9 mouse cellular contexts compared by ENCODE assay signal in genomic region chr2:33444358-33444757, GRCm38 (mm10). TPM values are rescaled to one million over a fixed set of nuclear protein-coding genes. Genes with fewer than 3 reads are reported as not detected.
DNase-seq lines count a peak whose midpoint lies in the region; ATAC-seq and TF ChIP-seq lines count a peak whose summit lies in the region.
"Had no signal": no experiment of that assay in that cellular context is flagged by ENCODE, and none has a peak within 500 bp of the region (broad histone marks: within the 10 kb centered on the region; RNA-seq: fewer than 3 reads in every experiment).

No protein-coding gene starts in this region.

- no peaks in the 10 kb centered on the region for H3K79me2 ChIP-seq in myocyte (ENCODE audit: control insufficient read depth, insufficient read depth)

- H3K9me3 ChIP-seq in midbrain, embryonic 13.5 days: no peaks in the 10 kb centered on the region
- no peaks in the 10 kb centered on the region for H3K9me3 ChIP-seq in midbrain, embryonic 11.5 days (ENCODE audit: control insufficient read depth, low read length)
- H3K9me3 ChIP-seq: liver, embryonic 15.5 days had no signal

- 43% methylated on average over 5 of the region's 5 CpGs for WGBS in midbrain, embryonic 13.5 days
- 57% methylated on average over 5 of the region's 5 CpGs for WGBS in midbrain, embryonic 11.5 days

- DNase-seq in midbrain, embryonic 11.5 days (ENCODE audit: low spot score, missing footprints): no peak
- peak; percentile 81 for DNase-seq in cerebellum, adult 9-10 months
- peak; percentile 86 for DNase-seq in heart, adult 8-10 months (ENCODE audit: low spot score)
- peak; percentile 73 to 79 for DNase-seq in layer of hippocampus, adult 8-10 months (ENCODE audit: low spot score in 2 of 2)
- DNase-seq in natural killer cell, adult 2 months (ENCODE audit: low spot score in 2 of 2): no peak
- DNase-seq in T-cell, adult 2 months (ENCODE audit: low spot score): no peak

- no peak overlapping the region for H3K4me3 ChIP-seq in midbrain, embryonic 13.5 days (replicated peaks)
- H3K4me3 ChIP-seq in midbrain, embryonic 11.5 days (ENCODE audit: low read depth, low read length): no peak overlapping the region
- H3K4me3 ChIP-seq in myocyte: no peak overlapping the region
- H3K4me3 ChIP-seq: liver, embryonic 15.5 days had no signal

- H3ac ChIP-seq in myocyte (ENCODE audit: control insufficient read depth, insufficient read length): no peak overlapping the region

- H3K9ac ChIP-seq in midbrain, embryonic 13.5 days (replicated peaks): no peak overlapping the region
- H3K9ac ChIP-seq in midbrain, embryonic 11.5 days (ENCODE audit: low read length): no peak overlapping the region
- H3K9ac ChIP-seq: liver, embryonic 15.5 days had no signal

- H3K27ac ChIP-seq in midbrain, embryonic 13.5 days: no peak overlapping the region
- no peak overlapping the region for H3K27ac ChIP-seq in midbrain, embryonic 11.5 days (ENCODE audit: low read depth, low read length)
- H3K27ac ChIP-seq: liver, embryonic 15.5 days had no signal

- 0 out of 2 replicates have a peak, but pooled peaks cover 4% of the 10 kb centered on the region for H3K27me3 ChIP-seq in midbrain, embryonic 13.5 days
- H3K27me3 ChIP-seq in midbrain, embryonic 11.5 days (ENCODE audit: control insufficient read depth, insufficient read depth, low read length): no peaks in the 10 kb centered on the region
- H3K27me3 ChIP-seq in myocyte (ENCODE audit: control insufficient read depth, insufficient read depth, insufficient read length): no peaks in the 10 kb centered on the region

- peaks cover 11% of the 10 kb centered on the region for H3K36me3 ChIP-seq in midbrain, embryonic 13.5 days
- 0 out of 2 replicates have a peak, but pooled peaks cover 3% of the 10 kb centered on the region for H3K36me3 ChIP-seq in midbrain, embryonic 11.5 days (ENCODE audit: control insufficient read depth, insufficient read depth, low read length)
- no peaks in the 10 kb centered on the region for H3K36me3 ChIP-seq in myocyte (ENCODE audit: control insufficient read depth, insufficient read depth)

- no peak for TF ChIP-seq POLR2A in myocyte (IDR thresholded peaks at IDR 0.05; ENCODE audit: insufficient read length, low read depth)

- no peak overlapping the region for H3K4me2 ChIP-seq in midbrain, embryonic 13.5 days (replicated peaks)
- H3K4me2 ChIP-seq in midbrain, embryonic 11.5 days: no peak overlapping the region
- H3K4me2 ChIP-seq in myocyte (ENCODE audit: low read depth): peak overlapping the region; percentile 73
- H3K4me2 ChIP-seq: liver, embryonic 15.5 days had no signal

- peaks cover 22% of the 10 kb centered on the region for H3K4me1 ChIP-seq in midbrain, embryonic 13.5 days (replicated peaks)
- peaks cover 12% of the 10 kb centered on the region for H3K4me1 ChIP-seq in midbrain, embryonic 11.5 days (ENCODE audit: control insufficient read depth, insufficient read depth, low read length)
- H3K4me1 ChIP-seq: liver, embryonic 15.5 days had no signal

- ATAC-seq in midbrain, embryonic 13.5 days: peak; percentile 57
- ATAC-seq in midbrain, embryonic 11.5 days (ENCODE audit: low FRiP score): no peak

TF ChIP-seq in myocyte, 11 proteins besides CTCF, POLR2A, EP300 and RAD21:
- TF ChIP-seq E2F4 (IDR thresholded peaks at IDR 0.05; ENCODE audit: insufficient read depth) (no peak), MYOD1 (IDR thresholded peaks at IDR 0.05; ENCODE audit: control insufficient read depth in 1 of 3, insufficient read length in 2 of 3, low read depth in 2 of 3) (peak in 1 of 3 experiments; percentile 30), MAX (IDR thresholded peaks at IDR 0.05; ENCODE audit: low read depth) (no peak), USF1 (IDR thresholded peaks at IDR 0.05; ENCODE audit: low read depth) (no peak), POLR2AphosphoS2 (IDR thresholded peaks at IDR 0.05; ENCODE audit: insufficient read length, low read depth) (no peak), MYOG (IDR thresholded peaks at IDR 0.05; ENCODE audit: control insufficient read depth in 1 of 3, insufficient read depth in 1 of 3, insufficient read length in 2 of 3, low read depth in 2 of 3) (peak in 1 of 3 experiments; percentile 49), SRF (IDR thresholded peaks at IDR 0.05; ENCODE audit: control insufficient read depth, insufficient read length, low read depth) (no peak), TCF12 (IDR thresholded peaks at IDR 0.05; ENCODE audit: insufficient read depth, poor library complexity, severe bottlenecking) (no peak), CEBPB (IDR thresholded peaks at IDR 0.05; ENCODE audit: insufficient read depth, poor library complexity, severe bottlenecking) (peak; percentile 83)

RNA-seq across cellular contexts. Expression of gene Zbtb34, which starts 13.2 kb away (rescaled TPM):
- polyA plus RNA-seq in midbrain, embryonic 13.5 days (2015; fragmentation: Nextera tagmentation; extraction: Ambion mirVana): 6.9 and 7.3 TPM in 2 replicates
- polyA plus RNA-seq in midbrain, embryonic 11.5 days (2014; fragmentation: Nextera tagmentation; extraction: Ambion mirVana): 8.0 and 8.3 TPM in 2 replicates
- total RNA-seq in heart, adult 8-10 months (2022): 1 to 10 TPM; 5.6 to 6.9 (median 6.5) TPM
- 10 to 100 TPM; 12.1 to 15.1 (median 12.9) TPM for total RNA-seq in layer of hippocampus, adult 8-10 months (2022)
- 3.1 TPM for polyA plus RNA-seq in myocyte (2012; fragmentation: generic; extraction: Trizol)

RNA-seq across cellular contexts. Expression of gene Zbtb43, which starts 24.0 kb away (rescaled TPM):
- polyA plus RNA-seq in midbrain, embryonic 13.5 days (2015; fragmentation: Nextera tagmentation; extraction: Ambion mirVana): 29.0 and 29.7 TPM in 2 replicates
- 23.9 and 26.1 TPM in 2 replicates for polyA plus RNA-seq in midbrain, embryonic 11.5 days (2014; fragmentation: Nextera tagmentation; extraction: Ambion mirVana)
- 10 to 100 TPM; 17.0 to 19.1 (median 17.5) TPM for total RNA-seq in heart, adult 8-10 months (2022)
- total RNA-seq in layer of hippocampus, adult 8-10 months (2022): 10 to 100 TPM; 23.7 to 30.1 (median 25.5) TPM
- polyA plus RNA-seq in myocyte (2012; fragmentation: generic; extraction: Trizol): 10.5 TPM

Comparison
In these comparisons a context has a peak if more than half of its experiments do, and no peak if none do; other contexts are left out.
1. DNase-seq: peak in cerebellum, adult 9-10 months (single experiment), heart, adult 8-10 months (single experiment) and layer of hippocampus, adult 8-10 months (2 of 2); none in midbrain, embryonic 11.5 days (single experiment), natural killer cell, adult 2 months (0 of 2) and T-cell, adult 2 months (single experiment).